Mouse (Mus musculus): ENCODE measurements around the gene Nufip2.
"Not testable (repeated sequence)": the region's sequence is repeated elsewhere in the genome, so short reads cannot be mapped to it uniquely, and the experiment has no call there.

Nufip2 gene

DNA sequence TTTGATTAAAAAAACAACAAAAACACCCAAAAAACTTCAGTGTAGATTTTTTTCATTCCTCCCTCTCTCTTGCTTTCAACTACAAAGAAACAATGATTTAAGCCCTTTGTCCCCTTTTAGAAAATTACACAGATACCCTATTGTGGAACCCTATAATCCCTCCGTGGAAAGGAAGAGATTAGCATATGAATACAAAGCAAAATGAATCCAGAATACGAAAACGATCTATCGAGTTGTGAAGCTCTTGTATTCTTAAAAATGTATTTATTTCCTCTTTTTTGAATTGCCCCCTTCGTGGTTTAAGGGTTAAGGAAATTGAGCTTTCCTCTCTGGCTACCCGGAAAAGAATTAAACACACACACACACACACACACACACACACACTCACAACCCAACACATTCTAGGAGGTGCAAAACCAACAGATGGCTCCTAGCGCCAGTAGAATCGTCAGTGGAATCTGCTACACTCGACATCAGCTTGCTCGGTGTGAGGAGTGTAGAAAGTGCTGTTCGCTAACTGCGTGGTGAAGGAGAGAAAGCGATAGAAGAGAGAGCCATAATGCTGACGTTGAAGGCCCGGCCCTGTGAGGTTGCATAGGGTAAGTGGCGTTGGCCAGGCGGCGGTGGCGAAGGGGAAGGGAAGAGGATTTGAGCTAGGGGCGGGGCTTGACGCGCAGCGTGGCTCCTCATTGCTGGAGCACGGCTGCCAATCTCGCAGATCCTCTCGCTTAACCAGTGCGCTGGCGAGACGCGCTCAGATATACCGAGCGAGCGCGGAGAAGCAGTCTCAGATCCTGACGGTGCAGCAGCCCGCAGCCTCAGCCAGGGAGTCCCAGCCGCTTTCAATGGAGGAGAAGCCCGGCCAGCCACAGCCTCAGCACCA lies at the start of gene Nufip2:
TSS of gene Nufip2 (plus strand) at position 773 of the 883 bp plus-strand sequence.
- DNase-seq: peak; percentile 100

DNA sequence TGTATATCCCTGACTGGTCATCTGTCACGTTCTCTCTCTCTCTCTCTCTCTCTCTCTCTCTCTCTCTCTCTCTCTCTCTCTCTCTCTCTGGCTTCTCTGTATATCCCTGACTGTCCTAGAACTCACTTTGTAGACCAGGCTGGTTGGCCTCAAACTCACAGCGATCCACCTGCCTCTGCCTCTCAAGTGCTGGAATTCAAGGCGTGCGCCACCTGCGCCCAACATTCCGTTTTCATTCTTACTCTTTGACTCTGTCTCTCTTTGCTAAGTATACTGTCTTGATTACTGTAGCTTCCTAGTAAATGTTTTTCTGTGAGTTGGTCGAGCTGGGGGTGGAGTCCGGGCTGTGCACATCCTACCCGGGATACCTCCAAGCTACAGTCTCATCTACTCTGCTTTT lies 44.6 kb upstream of the Nufip2 start:
- DNase-seq: no peak

DNA sequence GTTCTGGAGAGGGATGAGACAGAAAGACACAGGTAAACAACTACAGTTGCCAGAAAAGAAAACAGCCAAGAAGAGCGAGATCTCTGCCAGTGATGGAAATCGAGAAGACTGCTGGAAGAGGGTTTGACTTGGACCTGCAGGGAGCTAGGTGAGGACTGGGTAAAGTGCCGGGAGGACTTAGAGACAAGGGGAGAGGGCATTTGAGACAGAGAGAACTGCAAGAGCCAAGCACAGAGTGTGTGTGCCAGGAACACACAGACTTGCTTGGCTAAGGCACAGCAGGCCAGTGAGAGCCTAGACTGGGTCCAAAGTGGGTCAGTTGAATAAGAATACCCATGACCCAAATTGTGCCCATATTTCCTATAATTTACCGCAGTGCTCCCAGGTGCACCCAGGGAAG lies 40.5 kb upstream of the Nufip2 start:
- no peak for DNase-seq

DNA sequence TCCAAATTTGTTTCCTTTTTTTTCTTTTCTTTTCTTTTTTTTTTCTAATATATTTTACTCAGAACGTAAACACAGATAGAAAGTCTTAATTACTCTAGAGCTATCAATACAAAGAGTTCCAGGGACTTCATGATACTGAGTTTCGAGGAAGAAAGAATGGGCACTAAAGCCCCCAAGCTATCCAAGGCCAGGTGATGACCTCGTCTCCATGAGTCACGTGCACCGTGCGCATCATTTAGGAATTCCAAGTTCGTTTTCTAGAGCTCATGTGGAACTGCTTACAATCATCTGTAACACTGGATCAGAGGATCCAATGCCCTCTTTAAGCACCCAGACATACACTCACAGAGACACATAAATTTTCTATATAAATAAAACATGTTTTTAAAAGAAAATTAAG lies 37.1 kb upstream of the Nufip2 start:
- DNase-seq: no peak

DNA sequence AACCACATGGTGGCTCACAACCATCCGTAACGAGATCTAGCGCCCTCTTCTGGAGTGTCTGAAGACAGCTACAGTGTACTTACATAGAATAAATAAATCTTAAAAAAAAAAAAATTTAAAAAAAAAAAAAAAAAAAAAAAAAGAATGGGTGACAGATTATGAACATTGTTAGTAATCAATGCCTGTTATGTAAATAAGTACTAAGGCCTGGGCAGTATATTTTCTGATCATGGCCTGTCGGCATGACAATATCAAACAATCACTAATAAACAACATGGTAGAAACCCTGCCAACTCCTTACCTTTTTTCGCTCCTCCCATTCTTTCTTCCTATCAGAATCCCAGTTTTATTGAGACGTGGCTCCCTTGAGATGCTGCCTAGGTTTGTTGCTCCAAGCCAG lies 33.5 kb upstream of the Nufip2 start:
- DNase-seq: no peak

DNA sequence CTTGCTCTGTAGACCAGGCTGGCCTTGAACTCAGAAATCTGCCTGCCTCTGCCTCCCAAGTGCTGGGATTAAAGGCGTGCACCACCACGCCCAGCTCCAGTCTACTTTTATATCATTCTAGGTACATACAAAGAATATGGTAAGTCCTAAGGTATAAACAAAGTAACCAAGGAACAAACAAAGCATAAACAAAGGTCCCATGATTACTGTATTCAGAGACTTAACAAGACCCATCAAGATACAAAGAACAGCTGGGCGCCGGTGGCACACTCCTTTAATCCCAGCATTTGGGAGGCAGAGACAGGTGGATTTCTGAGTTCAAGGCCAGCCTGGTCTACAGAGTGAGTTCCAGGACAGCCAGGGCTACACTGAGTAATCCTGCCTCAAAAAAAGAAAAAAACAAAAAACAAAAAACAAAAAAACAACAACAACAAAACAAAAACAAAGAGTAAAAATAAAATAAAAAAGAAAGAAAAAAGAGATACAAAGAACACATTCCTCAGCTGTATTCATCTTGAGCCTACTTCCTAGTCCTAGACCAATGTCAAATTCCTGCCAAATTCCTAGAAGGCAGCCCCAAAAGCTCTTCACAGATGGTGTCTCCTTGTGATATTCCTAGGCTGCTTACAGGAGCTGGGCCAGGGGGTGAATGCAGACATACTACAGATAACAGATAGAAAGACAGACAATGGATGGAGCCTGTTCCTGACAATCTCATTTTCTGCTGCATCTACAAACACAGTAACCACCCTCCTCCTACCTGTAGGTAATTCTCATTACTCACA lies 32.4 kb upstream of the Nufip2 start:
- DNase-seq: not testable (repeated sequence)

DNA sequence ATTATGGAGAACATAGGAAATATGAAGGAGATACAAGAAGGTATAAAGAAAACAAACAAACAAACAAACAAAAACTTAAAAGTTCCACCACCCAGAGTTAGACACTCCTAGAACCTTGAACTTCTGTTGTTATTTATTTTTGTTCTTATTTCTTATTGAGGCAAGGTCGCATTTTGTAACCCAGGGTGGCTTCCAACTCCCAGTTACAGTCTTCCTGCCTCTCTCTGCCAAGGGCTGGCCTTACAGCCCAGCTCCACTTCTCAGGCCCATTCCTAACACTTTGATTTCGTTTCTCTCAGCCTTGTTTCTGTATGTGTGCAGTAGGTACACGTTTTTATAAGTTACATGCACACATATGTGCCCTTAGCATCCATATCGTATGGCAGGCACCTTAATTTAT lies 26.0 kb upstream of the Nufip2 start:
- DNase-seq: no peak

DNA sequence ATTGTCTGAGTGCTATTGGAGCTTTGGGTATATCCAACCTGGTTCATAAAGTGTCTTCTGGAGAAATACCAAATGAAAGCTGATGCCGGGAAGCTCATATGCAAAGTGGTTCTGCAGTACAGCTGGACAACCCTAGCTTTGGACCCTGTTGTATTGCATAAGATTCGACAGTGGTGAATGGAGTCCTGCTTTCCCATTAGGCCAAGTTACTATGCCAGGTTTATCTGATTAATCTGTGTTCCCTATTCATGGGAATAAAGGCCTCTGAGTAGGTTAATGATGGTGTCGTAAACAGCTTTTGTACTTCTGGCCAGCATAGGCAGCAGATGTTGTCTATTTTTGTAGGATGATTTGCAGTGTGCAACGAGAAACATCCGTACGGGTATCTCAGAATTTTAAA lies 22.3 kb upstream of the Nufip2 start:
- DNase-seq: no peak

DNA sequence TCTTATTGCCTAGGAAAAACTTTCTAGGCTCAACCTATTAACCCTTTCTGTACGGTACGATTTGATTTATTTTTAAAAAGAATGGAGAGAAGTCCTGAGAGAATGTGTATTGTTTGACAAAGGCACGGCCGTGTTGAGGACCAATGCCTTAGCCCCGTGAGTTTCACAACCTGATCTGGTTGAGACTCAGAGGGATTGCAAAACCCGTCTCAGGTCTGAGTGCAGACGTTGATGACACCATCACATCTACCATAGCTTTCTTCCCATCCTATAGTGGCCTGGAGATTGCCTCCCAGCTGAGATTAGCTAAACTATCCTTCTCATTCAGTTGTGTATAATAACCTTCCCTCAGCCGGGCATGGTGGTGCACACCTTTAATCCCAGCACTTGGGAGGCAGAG lies 21.9 kb upstream of the Nufip2 start:
- no peak for DNase-seq

DNA sequence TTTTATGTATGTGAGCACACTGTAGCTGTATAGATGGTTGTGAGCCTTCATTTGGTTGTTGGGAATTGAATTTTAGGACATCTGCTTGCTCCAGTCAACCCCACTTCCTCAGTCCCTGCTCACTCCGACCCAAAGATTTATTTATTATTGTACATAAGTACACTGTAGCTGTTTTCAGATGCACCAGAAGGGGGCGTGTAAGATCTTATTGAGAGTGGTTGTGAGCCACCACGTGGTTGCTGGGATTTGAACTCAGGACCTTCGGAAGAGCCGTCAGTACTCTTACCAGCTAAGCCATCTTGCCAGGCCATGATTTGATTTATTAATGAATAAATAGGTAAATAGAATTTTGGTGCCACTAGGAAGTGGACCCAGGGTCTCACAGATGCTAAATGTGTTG lies 20.6 kb upstream of the Nufip2 start:
- not testable (repeated sequence) for DNase-seq

DNA sequence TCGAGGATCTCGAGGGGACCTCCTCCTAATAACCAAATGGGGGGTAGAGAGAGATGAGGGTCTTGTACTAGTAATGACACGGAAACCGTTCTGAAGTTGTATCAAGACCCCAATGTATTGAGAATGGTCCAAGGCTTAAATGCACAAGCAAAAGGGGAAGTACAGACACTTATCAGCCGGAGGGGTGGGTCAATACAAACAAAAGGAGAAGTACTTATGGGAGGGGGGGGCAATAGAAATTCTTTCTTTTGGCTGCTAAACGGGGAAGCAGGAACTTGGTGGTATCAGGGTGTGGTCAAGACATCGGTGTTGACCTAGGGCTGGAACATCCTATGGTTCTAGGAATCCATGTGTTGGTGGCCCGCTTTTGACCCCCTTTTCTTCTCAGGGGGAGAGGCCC lies 19.2 kb upstream of the Nufip2 start:
- DNase-seq: not testable (repeated sequence)

DNA sequence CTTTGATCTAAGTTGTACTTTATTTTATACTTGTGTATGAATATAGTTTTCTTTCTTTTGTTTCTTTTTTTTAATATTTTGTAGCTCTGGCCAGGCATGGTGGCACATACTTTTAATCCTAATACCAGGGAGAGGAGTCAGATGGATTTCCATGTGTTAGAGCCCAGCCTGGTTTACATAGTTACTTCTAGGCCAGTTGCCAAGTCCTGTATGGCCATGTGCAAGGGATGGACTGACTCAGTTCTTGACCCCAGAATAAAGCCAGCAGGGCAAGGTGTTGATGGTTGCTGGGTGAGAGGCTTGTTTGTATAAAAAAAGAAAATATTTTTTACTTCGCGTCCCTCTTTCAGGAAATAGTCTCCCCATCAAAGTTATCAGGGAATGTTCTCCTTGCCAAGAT lies 13.2 kb upstream of the Nufip2 start:
- DNase-seq: no peak

DNA sequence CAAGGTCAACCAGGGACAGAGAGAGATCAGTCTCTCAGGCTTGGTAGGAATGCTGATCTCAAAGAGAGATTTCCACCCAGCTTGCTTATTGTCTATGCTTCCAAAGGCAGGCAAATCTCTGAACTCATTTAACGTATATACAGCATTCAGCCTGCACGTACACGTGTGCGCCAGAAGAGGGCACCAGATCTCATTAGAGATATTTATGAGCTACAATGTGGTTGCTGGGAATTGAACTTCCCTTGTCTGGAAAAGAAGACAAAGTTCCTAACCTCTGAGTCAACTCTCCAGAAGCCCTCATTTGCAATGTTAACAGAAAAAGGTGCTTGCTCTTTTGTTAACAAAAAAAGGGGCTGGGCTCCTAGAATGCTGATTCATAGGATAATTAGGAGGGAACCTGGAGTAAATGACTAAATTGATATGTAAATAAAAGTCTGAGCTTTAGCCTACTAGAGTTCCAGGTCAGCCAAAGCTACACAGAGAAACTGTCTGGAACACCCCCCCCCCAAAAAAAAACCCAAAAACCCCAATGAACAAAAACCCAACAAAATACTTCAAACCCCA lies 12.4 kb upstream of the Nufip2 start:
- DNase-seq: no peak

DNA sequence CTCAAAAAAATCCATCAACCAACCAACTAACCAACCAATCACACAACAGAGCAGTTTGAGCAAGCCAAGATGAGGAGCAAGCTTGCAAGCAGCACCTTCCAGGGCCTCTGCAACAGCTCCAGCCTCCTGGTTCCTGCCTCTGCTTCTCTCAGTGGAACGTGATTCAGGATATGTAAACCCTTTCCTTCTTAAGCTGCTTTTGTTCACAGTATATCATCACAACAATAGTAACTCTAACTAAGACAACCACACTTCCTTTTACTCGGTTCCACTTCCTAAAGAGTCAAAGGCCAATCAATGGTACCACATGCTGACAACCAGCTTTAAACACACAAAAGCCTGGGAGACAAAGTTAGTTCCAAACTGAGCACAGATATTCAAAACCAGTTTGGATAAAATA lies 5.9 kb upstream of the Nufip2 start:
- no peak for DNase-seq

DNA sequence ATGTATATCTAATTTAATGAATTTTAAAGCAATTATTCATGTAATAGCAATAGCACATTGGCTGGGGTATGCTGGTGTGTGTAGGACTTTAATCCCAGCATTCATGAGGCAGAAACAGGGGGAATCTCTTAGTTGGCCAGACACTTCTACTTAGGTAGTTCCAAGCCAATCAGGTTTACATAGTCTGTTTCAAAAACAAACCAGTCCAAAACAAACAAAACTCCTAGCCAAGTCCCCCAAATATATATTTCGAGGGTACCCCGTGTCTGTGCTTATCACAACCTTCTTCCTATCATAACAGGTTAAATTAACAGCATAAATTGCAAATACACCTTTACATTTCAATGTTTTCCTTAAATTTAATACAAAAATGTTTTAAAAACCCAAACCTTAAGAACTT lies 1.1 kb upstream of the Nufip2 start:
- no peak for DNase-seq

DNA sequence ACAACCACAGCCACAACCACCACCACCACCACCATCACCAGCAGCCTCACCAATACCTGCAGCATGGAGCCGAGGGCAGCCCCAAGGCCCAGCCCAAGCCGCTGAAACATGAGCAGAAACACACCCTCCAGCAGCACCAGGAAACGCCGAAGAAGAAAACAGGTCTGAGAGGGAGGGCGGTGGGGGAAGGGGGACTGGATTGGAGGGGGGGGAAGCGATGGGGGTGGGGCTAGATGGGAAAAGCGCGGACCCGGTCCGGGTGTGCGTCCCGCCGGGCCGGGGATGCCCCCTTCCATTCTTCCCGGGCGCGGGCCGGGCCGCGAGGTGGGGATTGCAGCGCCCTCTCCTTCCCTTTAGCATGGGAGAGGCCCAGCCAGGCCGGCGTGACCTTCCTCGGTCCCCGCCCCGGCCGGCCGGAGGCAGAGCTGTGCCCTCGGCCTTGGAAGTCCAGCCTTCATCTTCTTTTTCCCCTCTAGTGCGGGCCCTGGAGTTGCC lies 438 bp downstream of the Nufip2 start:
- DNase-seq: no peak

DNA sequence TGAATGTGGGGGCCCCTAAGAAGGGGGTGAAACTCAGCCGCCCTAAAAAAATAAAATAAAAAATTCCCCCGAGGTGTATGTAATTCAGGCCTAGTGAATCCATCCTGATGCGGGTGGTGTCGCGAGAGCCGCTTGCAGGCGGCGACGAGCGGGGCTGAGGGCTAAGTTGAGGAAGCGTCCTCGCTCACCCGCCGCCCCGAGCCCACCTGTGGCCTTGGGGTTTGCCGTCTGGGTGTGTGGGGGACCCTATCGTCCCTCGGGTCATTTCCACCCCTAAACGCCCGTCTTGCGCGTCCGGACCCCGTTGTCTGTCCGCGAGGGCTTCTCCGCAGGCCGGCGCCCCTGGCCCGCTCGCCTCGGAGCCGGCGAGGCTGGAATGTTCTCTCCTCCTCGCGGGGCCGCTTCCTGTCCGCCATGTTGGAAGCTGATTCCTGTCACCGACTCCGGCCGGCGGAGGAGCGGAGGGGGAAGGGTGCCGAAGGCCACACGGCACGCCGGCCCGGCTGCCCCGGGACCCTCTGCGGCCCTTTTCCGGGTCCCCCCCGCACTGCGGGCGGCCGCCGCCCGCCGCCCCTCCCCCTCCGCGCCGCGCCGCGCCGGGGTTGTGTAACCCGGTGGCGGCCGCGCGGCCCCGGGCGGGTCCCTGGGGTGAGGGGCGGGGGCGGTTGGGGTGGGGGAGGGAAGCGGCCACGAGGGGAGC lies 1.0 kb downstream of the Nufip2 start:
- DNase-seq: peak; percentile 84

DNA sequence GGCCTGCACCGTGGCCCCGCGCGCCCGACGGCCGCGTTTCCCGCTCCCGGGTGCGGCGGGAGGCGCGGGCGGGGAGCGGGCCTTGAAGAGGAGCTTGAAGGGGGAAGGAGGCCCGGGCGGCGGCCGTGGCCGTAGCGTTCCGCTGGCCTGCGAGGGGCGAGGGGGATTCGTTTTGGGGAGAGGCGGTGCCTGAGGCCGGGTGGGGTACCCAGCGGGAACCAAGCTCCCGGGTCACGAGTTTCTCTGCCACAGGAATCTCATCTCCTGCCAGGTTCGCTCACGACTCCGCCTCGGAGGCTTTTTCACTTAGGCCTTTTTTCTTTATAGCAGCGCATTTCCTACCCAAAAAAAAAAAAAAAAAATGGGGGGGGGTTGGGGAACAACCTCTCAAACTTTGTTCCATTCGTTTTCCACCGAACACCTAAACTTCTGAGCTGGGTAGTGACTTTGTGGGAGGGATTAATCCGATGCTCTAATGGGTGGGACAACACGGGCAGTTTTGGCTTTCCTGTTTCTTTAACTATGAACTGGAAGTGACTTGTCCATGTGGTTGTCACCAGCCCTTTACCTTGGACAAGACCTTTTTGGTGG lies 1.7 kb downstream of the Nufip2 start:
- peak; percentile 65 for DNase-seq

DNA sequence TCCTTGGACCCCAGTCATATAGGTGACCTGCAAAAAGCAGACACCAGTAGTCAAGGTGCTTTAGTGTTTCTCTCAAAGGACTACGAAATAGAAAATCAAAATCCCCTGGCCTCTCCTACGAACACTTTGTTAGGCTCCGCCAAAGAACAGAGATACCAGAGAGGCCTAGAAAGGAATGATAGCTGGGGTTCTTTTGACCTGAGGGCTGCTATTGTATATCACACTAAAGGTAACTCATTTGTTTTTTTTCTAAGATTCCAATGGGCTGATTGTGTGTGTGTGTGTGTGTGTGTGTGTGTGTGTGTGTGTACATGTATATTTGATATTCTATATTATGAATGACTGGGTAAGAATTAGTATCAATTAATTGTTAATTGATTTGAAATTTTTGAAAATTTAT lies 7.1 kb downstream of the Nufip2 start:
- DNase-seq: no peak

DNA sequence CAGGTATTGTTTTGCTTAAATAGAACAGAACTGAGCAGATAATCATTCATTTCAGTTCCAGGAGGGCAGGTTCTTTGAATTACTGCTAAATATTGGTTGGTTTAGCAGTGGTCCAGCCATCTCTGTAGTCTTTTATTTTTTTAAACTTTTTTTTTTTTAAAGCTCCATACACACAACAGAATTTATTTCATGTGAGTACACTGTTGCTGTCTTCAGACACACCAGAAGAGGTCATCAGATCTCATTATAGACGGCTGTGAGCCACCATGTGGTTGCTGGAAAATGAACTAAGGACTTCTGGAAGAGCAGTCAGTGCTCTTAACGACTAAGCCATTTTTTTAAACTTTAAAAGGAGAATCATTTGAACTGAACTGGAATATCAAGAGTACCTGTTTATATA lies 11.3 kb downstream of the Nufip2 start:
- DNase-seq: no peak

DNA sequence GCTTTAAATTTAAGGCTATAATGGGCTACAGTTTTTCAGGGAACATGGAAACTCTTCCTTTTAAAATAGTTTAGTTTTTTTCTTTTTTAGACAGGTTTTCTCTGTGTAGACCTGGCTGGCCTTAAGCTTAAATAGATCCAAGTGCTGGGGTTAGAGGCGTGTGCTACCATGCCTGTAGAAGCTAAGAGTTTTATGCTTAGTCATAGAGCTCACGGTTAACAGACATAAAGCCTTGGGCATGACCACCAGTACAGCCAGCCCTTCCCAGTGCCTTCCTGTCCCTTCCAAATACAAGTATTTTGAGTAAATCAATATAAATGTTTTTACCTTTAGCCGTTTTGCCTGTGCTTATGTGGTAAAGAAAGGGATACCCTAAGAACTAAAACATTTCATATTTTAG lies 20.0 kb downstream of the Nufip2 start:
- DNase-seq: no peak

DNA sequence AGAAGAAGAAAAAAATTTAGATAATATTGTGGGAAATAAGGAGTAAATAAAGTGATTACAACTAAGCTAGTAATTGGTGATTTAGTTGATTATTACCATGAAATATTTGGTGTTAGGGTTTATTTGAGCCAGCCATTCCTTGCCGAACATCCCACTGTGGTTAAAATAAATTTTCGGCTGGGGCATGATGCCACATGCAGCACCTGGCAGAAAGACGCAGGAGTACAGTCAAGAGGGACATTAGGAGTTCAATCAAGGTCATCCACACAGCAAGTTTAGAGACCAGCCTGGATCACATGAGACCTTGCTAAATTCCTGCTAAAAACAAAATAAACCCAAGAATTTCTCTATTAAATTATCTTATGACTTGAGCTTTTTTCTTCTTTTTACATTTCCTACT lies 23.1 kb downstream of the Nufip2 start:
- no peak for DNase-seq

DNA sequence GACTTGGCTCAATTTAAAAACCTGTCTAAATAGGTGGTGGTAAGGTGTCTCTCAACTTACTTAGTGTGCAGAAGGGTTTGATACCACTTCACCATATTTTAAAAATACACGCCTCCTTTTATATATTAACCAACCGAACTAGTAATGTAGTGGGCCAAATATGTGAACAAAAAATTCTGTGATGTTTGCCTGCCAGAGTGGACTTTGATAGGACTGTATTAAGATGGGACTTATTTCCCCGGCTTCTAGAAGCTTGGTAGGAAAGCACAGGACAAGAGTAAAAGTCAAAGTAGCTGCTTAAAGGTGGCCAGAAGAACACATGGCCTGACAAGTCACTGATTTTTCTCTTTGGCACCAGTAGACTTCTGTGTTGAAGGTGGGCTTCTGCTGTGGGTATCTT lies 27.8 kb downstream of the Nufip2 start:
- no peak for DNase-seq

Data from kidney, postnatal 14 days (tissue).